ENCODE assay signal across 9 mouse cellular contexts in the genomic region with DNA sequence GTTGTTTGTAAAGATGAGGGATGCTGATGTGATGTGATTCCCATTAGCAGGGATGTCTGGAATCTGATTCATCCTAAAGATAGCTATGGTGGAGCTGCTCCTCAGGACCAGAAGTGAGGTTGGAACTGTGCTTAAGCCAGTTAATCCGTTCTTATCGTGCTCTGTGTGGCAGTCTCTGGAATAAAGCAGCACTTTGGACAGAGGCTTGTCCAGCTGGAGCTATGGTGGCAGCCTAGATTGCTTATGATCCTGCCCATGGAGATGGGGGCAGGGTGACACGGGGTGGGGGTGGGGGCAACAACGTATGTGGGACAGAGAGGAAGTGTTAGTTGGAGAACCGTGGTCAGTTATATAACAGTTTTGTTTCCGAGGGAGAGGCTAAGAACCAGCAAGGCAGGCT.
A peak's percentile ranks its signal among the peaks of the same experiment; 100 is the strongest.
DNase-seq lines count a peak whose midpoint lies in the region; ATAC-seq and TF ChIP-seq lines count a peak whose summit lies in the region.
"Had no signal": no experiment of that assay in that cellular context is flagged by ENCODE, and none has a peak within 500 bp of the region (broad histone marks: within the 10 kb centered on the region; RNA-seq: fewer than 3 reads in every experiment).

No protein-coding gene starts in this region.

- intact Hi-C loops in heart, postnatal 25 days (cut with DNase I), result loop anchor here (5.0 kb wide), 3 partner anchors 62 to 128 kb away; no protein-coding TSS in a partner anchor

- H3K36me3 ChIP-seq in heart, embryonic 16.5 days (ENCODE audit: control insufficient read depth, insufficient read depth), result no peaks in the 10 kb centered on the region
- H3K36me3 ChIP-seq in hindbrain, embryonic 12.5 days, result no peaks in the 10 kb centered on the region
- H3K36me3 ChIP-seq in myocyte (ENCODE audit: control insufficient read depth, insufficient read depth), result no peaks in the 10 kb centered on the region

- peak overlapping the region; percentile 92; the same call in 1 of the 2 replicates for H3K4me2 ChIP-seq in heart, embryonic 16.5 days (ENCODE audit: low read depth, low read length)
- H3K4me2 ChIP-seq in hindbrain, embryonic 12.5 days (replicated peaks), result peak overlapping the region; percentile 79
- H3K4me2 ChIP-seq in myocyte (ENCODE audit: low read depth), result peak overlapping the region; percentile 83

- no peak overlapping the region for H3K9ac ChIP-seq in heart, embryonic 16.5 days (ENCODE audit: low read length)
- H3K9ac ChIP-seq in hindbrain, embryonic 12.5 days, result peak overlapping the region; percentile 86

- no peak for ATAC-seq in heart, embryonic 16.5 days (replicated peaks; ENCODE audit: extremely low read depth, insufficient read depth, low FRiP score)
- no peak for ATAC-seq in hindbrain, embryonic 12.5 days (ENCODE audit: low FRiP score)
- no peak for ATAC-seq in megakaryocyte, adult 5-6 weeks (ENCODE audit: poor library complexity, severe bottlenecking)

- H3K79me2 ChIP-seq in myocyte (ENCODE audit: control insufficient read depth, insufficient read depth), result peaks cover 19% of the 10 kb centered on the region

- H3ac ChIP-seq in myocyte (ENCODE audit: control insufficient read depth, insufficient read length), result no peak overlapping the region

- H3K27ac ChIP-seq in heart, embryonic 16.5 days (ENCODE audit: low read length), result no peak overlapping the region
- no peak overlapping the region for H3K27ac ChIP-seq in hindbrain, embryonic 12.5 days

- TF ChIP-seq POLR2A in myocyte (IDR thresholded peaks at IDR 0.05; ENCODE audit: insufficient read length, low read depth), result no peak

- no peaks in the 10 kb centered on the region for H3K27me3 ChIP-seq in heart, embryonic 16.5 days (ENCODE audit: control insufficient read depth, insufficient read depth, low read length)
- H3K27me3 ChIP-seq in hindbrain, embryonic 12.5 days, result no peaks in the 10 kb centered on the region
- H3K27me3 ChIP-seq in myocyte (ENCODE audit: control insufficient read depth, insufficient read depth, insufficient read length), result no peaks in the 10 kb centered on the region

- 14% methylated on average over 6 of the region's 6 CpGs for WGBS in heart, embryonic 16.5 days
- WGBS in hindbrain, embryonic 12.5 days, result 25% methylated on average over 6 of the region's 6 CpGs

- DNase-seq in heart, postnatal 25 days (ENCODE audit: low spot score), result no peak
- peak; percentile 50 for DNase-seq in embryo, embryonic 10.5 days (ENCODE audit: low spot score)
- no peak for DNase-seq in adrenal gland, postnatal 14 days
- DNase-seq in cerebellum, adult 18-20 months, result no peak
- DNase-seq: thymus, postnatal 36 days had no signal

- peak overlapping the region; percentile 14 for H3K4me3 ChIP-seq in heart, embryonic 16.5 days (ENCODE audit: low read length)
- H3K4me3 ChIP-seq in hindbrain, embryonic 12.5 days, result peak overlapping the region; percentile 81
- no peak overlapping the region for H3K4me3 ChIP-seq in myocyte

- H3K9me3 ChIP-seq in heart, embryonic 16.5 days (replicated peaks; ENCODE audit: control insufficient read depth, low read length), result no peaks in the 10 kb centered on the region
- no peaks in the 10 kb centered on the region for H3K9me3 ChIP-seq in hindbrain, embryonic 12.5 days (replicated peaks)

- H3K4me1 ChIP-seq in heart, embryonic 16.5 days (ENCODE audit: control insufficient read depth, insufficient read depth, low read length), result peaks cover 33% of the 10 kb centered on the region
- H3K4me1 ChIP-seq in hindbrain, embryonic 12.5 days, result peaks cover 33% of the 10 kb centered on the region

TF ChIP-seq in myocyte, 11 proteins besides CTCF, POLR2A, EP300 and RAD21:
- TF ChIP-seq REST (IDR thresholded peaks at IDR 0.05; ENCODE audit: insufficient read depth, insufficient read length) (peak; percentile 61), TCF3 (IDR thresholded peaks at IDR 0.05; ENCODE audit: insufficient read length, low read depth) (no peak)
